Mouse (Mus musculus) limb, embryonic 12.5 days (tissue): ENCODE data around the gene Ccnb1. TPM values are rescaled to one million over a fixed set of nuclear protein-coding genes. Genes with fewer than 3 reads are reported as not detected.

ENCODE experiments used
- ATAC-seq: fragments of 200-750 bp; cut with Nextera tagmentation; 2 replicates; pipeline ENCODE4 v1.8.0; 2017; ENCODE audit warnings: low read depth, moderate TSS enrichment; ENCODE audit not compliant: insufficient number of reproducible peaks, insufficient read depth, low FRiP score, low TSS enrichment
- H3K27ac ChIP-seq: fragments of 300-500 bp; sonication (generic); 2 replicates; pipeline ENCODE4 v1.5.1; 2016; ENCODE audit warnings: mild to moderate bottlenecking, moderate library complexity
- H3K27me3 ChIP-seq: fragments of 300-500 bp; sonication (generic); 2 replicates; pipeline ENCODE4 v1.6.1; 2016; ENCODE audit warnings: mild to moderate bottlenecking, moderate library complexity
- H3K36me3 ChIP-seq: fragments of 300-500 bp; sonication (generic); 2 replicates; pipeline ENCODE4 v1.6.1; 2016; ENCODE audit warnings: mild to moderate bottlenecking, moderate library complexity
- H3K4me1 ChIP-seq: fragments of 300-500 bp; sonication (generic); replicated peaks from 2 replicates; pipeline ENCODE4 v1.6.1; 2016
- H3K4me2 ChIP-seq: fragments of 300-500 bp; sonication (generic); 2 replicates; pipeline ENCODE4 v1.6.1; 2016; ENCODE audit warnings: mild to moderate bottlenecking, moderate library complexity
- H3K4me3 ChIP-seq: fragments of 300-500 bp; sonication (generic); replicated peaks from 2 replicates; pipeline ENCODE4 v1.5.1; 2016; ENCODE audit warnings: mild to moderate bottlenecking
- H3K9ac ChIP-seq: fragments of 300-500 bp; sonication (generic); replicated peaks from 2 replicates; pipeline ENCODE4 v1.6.1; 2016; ENCODE audit warnings: mild to moderate bottlenecking, moderate library complexity
- H3K9me3 ChIP-seq: fragments of 300-500 bp; sonication (generic); 2 replicates; pipeline ENCODE4 v1.6.1; 2016; ENCODE audit warnings: mild to moderate bottlenecking, moderate library complexity
- WGBS: fragments of 180-500 bp; shearing (Covaris S2); methylation state at CpG from one replicate; pipeline ENCODE4 v1.1.7; 2016; 5-methylcytosine and 5-hydroxymethylcytosine counted together
- polyA plus RNA-seq: library from polyadenylated mRNA; unstranded; fragments of >200 nt; fragmentation: Nextera tagmentation; extraction: Ambion mirVana; gene quantifications from 2 replicates; pipeline ENCODE4 v1.2.1, GENCODE M21; 2016

Ccnb1 gene
- polyA plus RNA-seq, 1 experiment from 2014 or later = 300 TPM

- no peak overlapping the region for H3K4me3 ChIP-seq
- H3K27me3 ChIP-seq = no peaks in the 10 kb centered on the region
- WGBS = 91% methylated on average over 2 of the region's 2 CpGs
- H3K27ac ChIP-seq = no peak overlapping the region
- peaks cover 13% of the 10 kb centered on the region for H3K36me3 ChIP-seq
- no peak for ATAC-seq
- no peaks in the 10 kb centered on the region for H3K9me3 ChIP-seq
- no peaks in the 10 kb centered on the region for H3K4me1 ChIP-seq
- no peak overlapping the region for H3K4me2 ChIP-seq
- no peak overlapping the region for H3K9ac ChIP-seq
These were observed 31.0 kb downstream of the Ccnb1 start for GRCm38 (mm10) chr13:100755329-100755728.

GRCm38 (mm10) chr13:100754186-100754585 lies 32.2 kb downstream of the Ccnb1 start:
- 71% methylated on average over 4 of the region's 4 CpGs for WGBS

DNA sequence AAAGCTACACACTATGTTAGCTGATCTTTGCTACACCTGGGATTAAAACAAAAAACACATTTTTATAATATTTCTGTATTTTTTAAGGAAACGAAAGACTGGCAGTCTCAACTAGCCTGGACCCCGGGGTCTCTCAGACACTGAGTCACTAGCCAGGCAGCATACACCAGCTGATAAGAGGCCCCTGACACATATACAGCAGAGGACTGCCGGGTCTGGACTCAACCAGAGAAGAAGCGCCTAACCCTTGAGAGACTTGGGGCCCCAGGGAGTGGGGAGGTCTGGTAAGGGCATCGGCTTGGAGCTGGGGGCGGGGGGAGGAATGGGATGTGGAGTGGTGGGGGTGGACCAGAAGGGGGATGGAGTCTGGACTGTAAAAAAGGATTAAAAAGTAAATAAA lies 33.4 kb downstream of the Ccnb1 start:
- ATAC-seq = no peak
- Histone ChIP-seq H3K4me2 (no peak overlapping the region), H3K9me3 (no peaks in the 10 kb centered on the region), H3K27me3 (no peaks in the 10 kb centered on the region), H3K27ac (no peak overlapping the region), H3K4me3 (no peak overlapping the region), H3K4me1 (no peaks in the 10 kb centered on the region), H3K9ac (no peak overlapping the region), H3K36me3 (no peaks in the 10 kb centered on the region)
- 83% methylated on average over 6 of the region's 6 CpGs for WGBS

More at GRCm38 (mm10) chr13:100754186-100754585, 32.2 kb downstream of the Ccnb1 start:
- H3K4me1 ChIP-seq = no peaks in the 10 kb centered on the region
- peaks cover 2% of the 10 kb centered on the region; the same call in 1 of the 2 replicates for H3K36me3 ChIP-seq
- no peak overlapping the region for H3K9ac ChIP-seq
- no peak overlapping the region for H3K27ac ChIP-seq
- no peak overlapping the region for H3K4me3 ChIP-seq
- H3K27me3 ChIP-seq = no peaks in the 10 kb centered on the region
- no peak for ATAC-seq
- H3K4me2 ChIP-seq = no peak overlapping the region
- H3K9me3 ChIP-seq = no peaks in the 10 kb centered on the region

DNA sequence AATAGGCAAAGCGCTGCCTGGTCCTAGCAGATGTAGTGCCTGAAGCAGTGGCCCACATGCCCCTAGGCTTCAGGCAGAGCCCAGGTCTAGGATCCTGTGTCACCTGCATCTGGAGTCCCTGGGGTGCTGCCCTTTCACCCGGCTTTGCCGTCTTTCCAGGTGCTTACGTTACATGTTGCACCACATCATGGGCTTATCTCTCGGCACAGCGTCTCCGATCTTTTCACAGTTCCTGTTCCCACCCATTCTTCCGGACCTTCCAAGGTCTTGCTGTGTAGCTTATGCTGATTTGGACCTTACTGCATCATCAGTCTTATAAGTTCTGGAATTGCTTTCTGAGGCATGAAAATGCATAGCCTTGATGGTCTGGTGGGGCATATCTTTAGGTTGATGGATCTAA lies 33.8 kb downstream of the Ccnb1 start:
- Histone ChIP-seq H3K36me3 (no peaks in the 10 kb centered on the region), H3K27ac (no peak overlapping the region), H3K9me3 (no peaks in the 10 kb centered on the region), H3K9ac (no peak overlapping the region), H3K4me2 (no peak overlapping the region), H3K27me3 (no peaks in the 10 kb centered on the region), H3K4me3 (no peak overlapping the region), H3K4me1 (no peaks in the 10 kb centered on the region)
- ATAC-seq = no peak
- 90% methylated on average over 8 of the region's 8 CpGs for WGBS

DNA sequence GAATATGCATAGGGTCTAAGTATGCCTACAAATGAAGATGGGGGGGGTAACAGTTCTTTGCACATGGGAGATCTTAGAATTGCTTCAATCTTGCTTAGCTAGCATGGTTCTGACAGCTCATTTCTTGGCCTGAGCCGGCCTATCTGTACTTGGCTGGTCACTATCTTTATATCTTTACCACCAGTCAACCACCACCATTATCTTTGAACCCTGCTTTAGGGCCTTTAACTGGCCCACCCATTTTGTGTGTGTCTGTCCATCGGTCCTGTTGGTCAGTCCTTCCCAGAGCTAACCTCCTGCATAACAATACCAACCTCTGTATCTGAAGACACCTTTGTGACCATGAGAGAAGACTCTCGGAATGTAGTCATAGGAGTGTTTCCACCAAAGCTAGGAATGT lies 35.0 kb downstream of the Ccnb1 start:
- Histone ChIP-seq H3K27me3 (no peaks in the 10 kb centered on the region), H3K4me3 (no peak overlapping the region), H3K9me3 (no peaks in the 10 kb centered on the region), H3K9ac (no peak overlapping the region), H3K27ac (no peak overlapping the region), H3K36me3 (no peaks in the 10 kb centered on the region), H3K4me1 (no peaks in the 10 kb centered on the region), H3K4me2 (no peak overlapping the region)
- WGBS = 87% methylated on average over 3 of the region's 3 CpGs
- no peak for ATAC-seq

- WGBS = 83% methylated on average over 5 of the region's 5 CpGs
- H3K4me3 ChIP-seq = no peak overlapping the region
- ATAC-seq = no peak
- no peak overlapping the region for H3K4me2 ChIP-seq
- no peaks in the 10 kb centered on the region for H3K4me1 ChIP-seq
- no peak overlapping the region for H3K27ac ChIP-seq
- no peaks in the 10 kb centered on the region for H3K9me3 ChIP-seq
- H3K36me3 ChIP-seq = no peaks in the 10 kb centered on the region
- H3K9ac ChIP-seq = no peak overlapping the region
- no peaks in the 10 kb centered on the region for H3K27me3 ChIP-seq
These were observed 35.6 kb downstream of the Ccnb1 start for GRCm38 (mm10) chr13:100750799-100751198.

- Histone ChIP-seq H3K27me3 (no peaks in the 10 kb centered on the region), H3K4me2 (no peak overlapping the region), H3K27ac (no peak overlapping the region), H3K4me1 (peaks cover 4% of the 10 kb centered on the region), H3K36me3 (no peaks in the 10 kb centered on the region), H3K9ac (no peak overlapping the region), H3K4me3 (no peak overlapping the region), H3K9me3 (no peaks in the 10 kb centered on the region)
- 51% methylated on average over 8 of the region's 8 CpGs for WGBS
- no peak for ATAC-seq
These were observed 37.7 kb downstream of the Ccnb1 start for GRCm38 (mm10) chr13:100748638-100749037.

DNA sequence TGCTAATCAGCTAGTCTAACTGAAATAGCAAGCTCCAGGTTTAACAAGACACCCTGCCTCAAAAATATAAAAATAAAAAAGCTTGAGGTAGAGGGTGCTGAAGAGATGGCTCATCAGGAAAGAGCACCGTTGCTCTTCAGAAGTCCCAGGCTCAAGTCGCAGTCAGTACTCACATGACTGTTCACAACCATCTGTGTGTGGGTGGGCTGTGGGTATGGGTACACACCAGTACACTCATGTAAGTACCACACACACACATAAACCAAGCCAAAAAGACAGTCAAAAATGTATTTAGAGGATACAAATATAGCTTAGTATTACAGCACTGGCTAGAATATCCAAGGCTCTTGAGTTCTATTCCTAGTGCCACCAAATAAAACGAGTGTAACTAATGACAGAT lies 40.3 kb downstream of the Ccnb1 start:
- no peaks in the 10 kb centered on the region for H3K27me3 ChIP-seq
- H3K36me3 ChIP-seq = no peaks in the 10 kb centered on the region
- WGBS = 83% methylated on average over 3 of the region's 3 CpGs
- no peak overlapping the region for H3K27ac ChIP-seq
- H3K9ac ChIP-seq = no peak overlapping the region
- no peak overlapping the region for H3K4me2 ChIP-seq
- H3K4me3 ChIP-seq = no peak overlapping the region
- H3K9me3 ChIP-seq = no peaks in the 10 kb centered on the region
- H3K4me1 ChIP-seq = peaks cover 4% of the 10 kb centered on the region
- ATAC-seq = no peak

DNA sequence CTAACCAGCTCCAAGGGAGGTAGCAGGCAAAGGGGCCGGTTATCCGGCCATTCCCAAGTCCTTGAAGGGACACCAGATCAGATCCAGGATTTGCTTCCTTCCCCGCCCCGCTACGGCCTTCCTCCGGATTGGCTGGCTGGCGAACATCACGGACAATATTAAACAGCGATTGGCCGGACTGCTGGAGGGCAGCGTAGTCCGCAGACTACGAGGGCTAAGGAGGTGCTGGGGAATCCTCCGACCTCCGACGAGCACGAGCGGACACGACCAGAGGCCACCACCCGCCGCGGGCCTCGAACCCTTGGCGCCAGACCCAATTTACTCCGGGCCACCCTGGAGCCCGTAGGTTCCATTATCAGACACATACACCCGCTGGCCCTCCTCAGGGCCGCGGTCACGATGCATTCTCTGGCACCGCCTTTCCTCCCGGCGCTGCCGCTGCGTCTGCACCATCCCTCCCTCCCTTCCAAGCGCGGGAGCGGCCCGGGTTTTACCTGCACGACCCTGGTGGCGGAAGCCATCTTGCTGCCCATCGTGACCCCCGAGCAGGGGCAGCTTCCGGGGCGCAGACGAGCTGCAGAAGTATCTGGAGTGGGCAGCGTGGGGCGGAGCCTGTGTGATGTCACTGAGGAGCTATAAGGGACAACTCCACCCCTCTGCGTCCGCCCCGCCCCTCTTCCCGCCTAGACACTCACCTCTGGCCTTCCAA lies 42.2 kb downstream of the Ccnb1 start, which contains the start of gene Mrps36:
Mrps36 (minus strand) TSS at position 624 of the 709 bp plus-strand sequence.
- H3K4me1 ChIP-seq = peaks cover 4% of the 10 kb centered on the region
- H3K4me3 ChIP-seq = peak within 1 kb of the TSS; percentile 66
- H3K36me3 ChIP-seq = peaks cover 5% of the 10 kb centered on the region; the same call in 1 of the 2 replicates
- peak within 1 kb of the TSS; percentile 66 for H3K4me2 ChIP-seq
- under 1% methylated on average over 52 of the region's 52 CpGs for WGBS
- no peaks in the 10 kb centered on the region for H3K27me3 ChIP-seq
- peak; percentile 95 for ATAC-seq
- H3K9ac ChIP-seq = peak within 1 kb of the TSS; percentile 73
- no peaks in the 10 kb centered on the region for H3K9me3 ChIP-seq
- H3K27ac ChIP-seq = peak within 1 kb of the TSS; percentile 91

DNA sequence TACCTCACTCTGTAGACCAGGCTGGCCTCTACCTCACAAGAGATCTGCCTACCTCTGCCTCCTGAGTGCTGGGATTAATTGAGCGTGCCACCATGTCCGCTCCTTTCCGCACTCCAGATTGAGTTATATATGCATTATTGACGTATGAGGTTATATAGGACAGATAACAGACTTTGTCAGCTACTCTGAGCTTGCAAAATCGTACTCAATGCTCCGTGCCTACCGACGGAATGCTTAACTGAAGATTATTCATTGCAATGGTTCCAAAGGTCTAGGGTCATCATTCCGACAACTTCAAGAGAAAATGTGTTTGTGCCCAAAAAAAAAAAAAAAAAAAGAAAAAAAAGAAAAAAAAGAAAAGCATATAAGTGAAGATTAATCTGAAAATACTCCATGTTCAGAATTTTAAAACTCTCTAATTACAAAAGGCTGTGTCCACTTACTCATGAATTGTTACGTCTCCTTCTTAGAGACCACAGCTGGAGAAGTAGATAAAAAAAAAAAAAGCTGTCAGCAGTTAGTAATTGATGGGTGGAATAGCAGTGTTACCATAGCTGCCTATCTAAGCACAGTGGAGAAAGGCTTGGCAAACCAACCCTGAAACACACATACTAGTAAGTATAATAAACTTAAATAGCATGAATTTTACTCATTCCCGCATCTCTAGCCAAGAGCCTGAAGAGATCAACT lies 42.9 kb downstream of the Ccnb1 start:
- 68% methylated on average over 11 of the region's 11 CpGs for WGBS
- H3K4me3 ChIP-seq = peak overlapping the region; percentile 66
- H3K27me3 ChIP-seq = no peaks in the 10 kb centered on the region
- no peaks in the 10 kb centered on the region for H3K9me3 ChIP-seq
- peak overlapping the region; percentile 91 for H3K27ac ChIP-seq
- H3K4me1 ChIP-seq = peaks cover 4% of the 10 kb centered on the region
- H3K4me2 ChIP-seq = peak overlapping the region; percentile 66
- peak overlapping the region; percentile 73; the same call in 1 of the 2 replicates for H3K9ac ChIP-seq
- ATAC-seq = peak; percentile 5; the same call in 1 of the 2 replicates
- peaks cover 9% of the 10 kb centered on the region; the same call in 1 of the 2 replicates for H3K36me3 ChIP-seq

GRCm38 (mm10) chr13:100742831-100743230 lies 43.5 kb downstream of the Ccnb1 start:
- Histone ChIP-seq H3K4me2 (no peak overlapping the region), H3K4me3 (no peak overlapping the region), H3K9me3 (no peaks in the 10 kb centered on the region), H3K9ac (no peak overlapping the region), H3K4me1 (peaks cover 4% of the 10 kb centered on the region), H3K27me3 (no peaks in the 10 kb centered on the region), H3K36me3 (peaks cover 14% of the 10 kb centered on the region), H3K27ac (no peak overlapping the region)
- WGBS = 89% methylated on average over 5 of the region's 5 CpGs
- no peak for ATAC-seq
